Mouse (Mus musculus): ENCODE measurements around the gene Rhbdf1. TPM values are rescaled to one million over a fixed set of nuclear protein-coding genes. Genes with fewer than 3 reads are reported as not detected.

Rhbdf1 gene
- total and polyA plus RNA-seq, 3 experiments, result 2.9 to 14.3 TPM; not detected in 1

- peaks cover 6 to 17% of the 10 kb centered on the region in 2 experiments; a peak in 3 of 4 replicates for H3K4me1 ChIP-seq (ENCODE audit: control insufficient read depth in 1 of 2, insufficient read depth in 2 of 2, low read length in 2 of 2)
- H3K27me3 ChIP-seq (ENCODE audit: control insufficient read depth in 1 of 2, insufficient read depth in 2 of 2, low read length in 2 of 2), result no peaks in the 10 kb centered on the region
- H3K36me3 ChIP-seq (ENCODE audit: control insufficient read depth in 1 of 2, insufficient read depth in 2 of 2, low read length in 2 of 2), result peaks cover 0 to 17% of the 10 kb centered on the region in 2 experiments; a peak in 2 of 4 replicates
- H3K27ac ChIP-seq (ENCODE audit: control insufficient read depth, low read depth, low read length), result no peak overlapping the region
- no peak overlapping the region for H3K9ac ChIP-seq (ENCODE audit: control insufficient read depth, low read depth, low read length, poor library complexity, severe bottlenecking)
- TF ChIP-seq GABPA (IDR thresholded peaks at IDR 0.05; ENCODE audit: low read depth, low read length) (no peak), TAL1 (IDR thresholded peaks at IDR 0.05; ENCODE audit: low read length) (peak; percentile 85), E2F4 (IDR thresholded peaks at IDR 0.05; ENCODE audit: borderline replicate concordance, low read depth, low read length) (no peak), CTCF (IDR thresholded peaks at IDR 0.05 in 2 of 3, conservative IDR thresholded peaks at IDR 0.05 in 1 of 3; ENCODE audit: control insufficient read depth in 1 of 3, insufficient read depth in 1 of 3, low read depth in 2 of 3, low read length in 3 of 3, poor library complexity in 1 of 3, severe bottlenecking in 1 of 3) (no peak), MYB (IDR thresholded peaks at IDR 0.05; ENCODE audit: low read depth, low read length) (no peak), MYC (IDR thresholded peaks at IDR 0.05; ENCODE audit: low read depth, low read length) (no peak), ZKSCAN1 (IDR thresholded peaks at IDR 0.05; ENCODE audit: low read depth, low read length) (no peak), ZC3H11A (IDR thresholded peaks at IDR 0.05; ENCODE audit: low read depth, low read length) (no peak), MAX (IDR thresholded peaks at IDR 0.05; ENCODE audit: low read length) (no peak), ZMIZ1 (IDR thresholded peaks at IDR 0.05; ENCODE audit: low read depth, low read length) (no peak), GATA1 (IDR thresholded peaks at IDR 0.05; ENCODE audit: low read depth, low read length) (peak; percentile 60), TCF12 (IDR thresholded peaks at IDR 0.05; ENCODE audit: low read depth, low read length) (peak; percentile 46; the same call in 1 of the 2 replicates), MXI1 (IDR thresholded peaks at IDR 0.05; ENCODE audit: low read depth, low read length) (no peak), POLR2A (IDR thresholded peaks at IDR 0.05; ENCODE audit: control insufficient read depth in 1 of 2, insufficient read depth in 1 of 2, low read depth in 1 of 2, low read length in 2 of 2, poor library complexity in 1 of 2) (no peak), TBP (IDR thresholded peaks at IDR 0.05; ENCODE audit: low read depth, low read length) (no peak), POLR2AphosphoS5 (IDR thresholded peaks at IDR 0.05; ENCODE audit: borderline replicate concordance, low read depth, low read length) (no peak), SIN3A (IDR thresholded peaks at IDR 0.05; ENCODE audit: low read length) (0 out of 2 replicates have a peak, but pooled peaks have one; percentile 13), NRF1 (IDR thresholded peaks at IDR 0.05; ENCODE audit: insufficient read depth, low read depth, low read length, poor library complexity, severe bottlenecking) (no peak), MAFK (IDR thresholded peaks at IDR 0.05; ENCODE audit: borderline replicate concordance, low read depth, low read length) (no peak), KAT2A (conservative IDR thresholded peaks at IDR 0.05; ENCODE audit: low read depth, low read length) (no peak), EP300 (IDR thresholded peaks at IDR 0.05; ENCODE audit: low read depth in 1 of 2, low read length in 2 of 2) (peak; percentile 27 to 62; a peak in 3 of 4 replicates), CHD2 (IDR thresholded peaks at IDR 0.05; ENCODE audit: low read length) (no peak)
- no peak overlapping the region for H3K4me3 ChIP-seq (ENCODE audit: control insufficient read depth in 1 of 2, insufficient read depth in 1 of 2, low read depth in 2 of 2, low read length in 2 of 2)
- H3K79me2 ChIP-seq (ENCODE audit: control insufficient read depth, insufficient read depth, low read length, poor library complexity), result no peaks in the 10 kb centered on the region
- H3K9me3 ChIP-seq (replicated peaks; ENCODE audit: insufficient read depth, low read length), result no peaks in the 10 kb centered on the region
- peak; percentile 53 for DNase-seq (ENCODE audit: low read depth, low spot score)
Observed at GRCm38 (mm10) chr11:32256146-32256545, 34.0 kb upstream of the Rhbdf1 start.

GRCm38 (mm10) chr11:32253121-32253520 is 31.0 kb upstream of the Rhbdf1 start:
- no peak for DNase-seq (ENCODE audit: low read depth, low spot score)
- Histone ChIP-seq H3K79me2 (ENCODE audit: control insufficient read depth, insufficient read depth, low read length, poor library complexity) (no peaks in the 10 kb centered on the region), H3K36me3 (ENCODE audit: control insufficient read depth in 1 of 2, insufficient read depth in 2 of 2, low read length in 2 of 2) (peaks cover 0 to 41% of the 10 kb centered on the region in 2 experiments; a peak in 2 of 4 replicates), H3K9ac (ENCODE audit: control insufficient read depth, low read depth, low read length, poor library complexity, severe bottlenecking) (no peak overlapping the region), H3K4me1 (ENCODE audit: control insufficient read depth in 1 of 2, insufficient read depth in 2 of 2, low read length in 2 of 2) (peaks cover 13 to 36% of the 10 kb centered on the region in 2 experiments), H3K27ac (ENCODE audit: control insufficient read depth, low read depth, low read length) (no peak overlapping the region), H3K4me3 (ENCODE audit: control insufficient read depth in 1 of 2, insufficient read depth in 1 of 2, low read depth in 2 of 2, low read length in 2 of 2) (no peak overlapping the region), H3K9me3 (replicated peaks; ENCODE audit: insufficient read depth, low read length) (no peaks in the 10 kb centered on the region), H3K27me3 (ENCODE audit: control insufficient read depth in 1 of 2, insufficient read depth in 2 of 2, low read length in 2 of 2) (no peaks in the 10 kb centered on the region)
- TF ChIP-seq MXI1 (IDR thresholded peaks at IDR 0.05; ENCODE audit: low read depth, low read length), result no peak
- no peak for TF ChIP-seq CTCF (IDR thresholded peaks at IDR 0.05 in 2 of 3, conservative IDR thresholded peaks at IDR 0.05 in 1 of 3; ENCODE audit: control insufficient read depth in 1 of 3, insufficient read depth in 1 of 3, low read depth in 2 of 3, low read length in 3 of 3, poor library complexity in 1 of 3, severe bottlenecking in 1 of 3)
- no peak for TF ChIP-seq TAL1 (IDR thresholded peaks at IDR 0.05; ENCODE audit: low read length)
- TF ChIP-seq UBTF (IDR thresholded peaks at IDR 0.05; ENCODE audit: borderline replicate concordance, insufficient read depth, low read depth, low read length), result no peak
- TF ChIP-seq ZMIZ1 (IDR thresholded peaks at IDR 0.05; ENCODE audit: low read depth, low read length), result no peak
- no peak for TF ChIP-seq GATA1 (IDR thresholded peaks at IDR 0.05; ENCODE audit: low read depth, low read length)
- TF ChIP-seq ZNF384 (IDR thresholded peaks at IDR 0.05; ENCODE audit: low read depth, low read length), result no peak
- TF ChIP-seq MAFK (IDR thresholded peaks at IDR 0.05; ENCODE audit: borderline replicate concordance, low read depth, low read length), result no peak
- TF ChIP-seq ETS1 (IDR thresholded peaks at IDR 0.05; ENCODE audit: low read depth, low read length), result no peak
- TF ChIP-seq CHD1 (IDR thresholded peaks at IDR 0.05; ENCODE audit: low read depth, low read length), result no peak
- no peak for TF ChIP-seq EP300 (IDR thresholded peaks at IDR 0.05; ENCODE audit: low read depth in 1 of 2, low read length in 2 of 2)
- TF ChIP-seq RAD21 (IDR thresholded peaks at IDR 0.05; ENCODE audit: low read depth, low read length), result no peak
- TF ChIP-seq TBP (IDR thresholded peaks at IDR 0.05; ENCODE audit: low read depth, low read length), result no peak
- TF ChIP-seq CHD2 (IDR thresholded peaks at IDR 0.05; ENCODE audit: low read length), result no peak
- no peak for TF ChIP-seq GABPA (IDR thresholded peaks at IDR 0.05; ENCODE audit: low read depth, low read length)
- TF ChIP-seq BHLHE40 (IDR thresholded peaks at IDR 0.05; ENCODE audit: borderline replicate concordance, low read depth, low read length), result no peak
- no peak for TF ChIP-seq POLR2A (IDR thresholded peaks at IDR 0.05; ENCODE audit: control insufficient read depth in 1 of 2, insufficient read depth in 1 of 2, low read depth in 1 of 2, low read length in 2 of 2, poor library complexity in 1 of 2)
- TF ChIP-seq MEF2A (IDR thresholded peaks at IDR 0.05; ENCODE audit: extremely low read depth, insufficient replicate concordance, low read depth, low read length, poor library complexity, severe bottlenecking), result no peak

All from MEL (cell line).